Mouse (Mus musculus): ENCODE results near the gene Cops9. TPM values are rescaled to one million over a fixed set of nuclear protein-coding genes. Genes with fewer than 3 reads are reported as not detected.

The Cops9 gene
- total and polyA plus RNA-seq, 3 experiments, result 377 to 618 TPM; not detected in 1

DNA sequence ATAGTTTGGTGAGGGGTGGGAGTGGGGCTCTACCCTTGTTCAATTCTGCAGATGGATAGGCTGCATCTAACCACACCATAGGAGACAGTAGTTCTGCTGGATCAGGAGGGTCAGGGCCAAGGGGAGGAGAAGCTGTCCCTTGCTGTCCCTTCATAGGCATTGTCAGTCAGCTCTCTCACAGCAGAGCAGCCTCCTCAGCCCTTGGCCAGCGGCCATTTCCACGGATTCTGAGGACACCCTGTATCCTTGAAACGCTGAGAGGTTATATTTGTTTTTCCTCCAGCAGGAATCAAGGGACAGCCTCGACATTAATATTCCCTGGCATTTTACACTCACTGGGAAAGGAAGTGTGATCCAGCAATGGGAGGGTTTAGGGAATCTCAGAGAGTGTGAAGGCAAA is 23.4 kb downstream of the Cops9 start:
- H3K4me3 ChIP-seq (ENCODE audit: control insufficient read depth in 1 of 2, insufficient read depth in 1 of 2, low read depth in 2 of 2, low read length in 2 of 2), result no peak overlapping the region
- no peak for DNase-seq (ENCODE audit: low read depth, low spot score)
- no peak for TF ChIP-seq NRF1 (IDR thresholded peaks at IDR 0.05; ENCODE audit: insufficient read depth, low read depth, low read length, poor library complexity, severe bottlenecking)
- no peak for TF ChIP-seq MXI1 (IDR thresholded peaks at IDR 0.05; ENCODE audit: low read depth, low read length)
- no peak for TF ChIP-seq POLR2A (IDR thresholded peaks at IDR 0.05; ENCODE audit: control insufficient read depth in 1 of 2, insufficient read depth in 1 of 2, low read depth in 1 of 2, low read length in 2 of 2, poor library complexity in 1 of 2)
- no peak for TF ChIP-seq ELF1 (IDR thresholded peaks at IDR 0.05; ENCODE audit: low read depth, low read length)
- TF ChIP-seq GABPA (IDR thresholded peaks at IDR 0.05; ENCODE audit: low read depth, low read length), result no peak
- TF ChIP-seq ETS1 (IDR thresholded peaks at IDR 0.05; ENCODE audit: low read depth, low read length), result no peak
- TF ChIP-seq ZMIZ1 (IDR thresholded peaks at IDR 0.05; ENCODE audit: low read depth, low read length), result no peak
- no peak for TF ChIP-seq USF2 (IDR thresholded peaks at IDR 0.05; ENCODE audit: borderline replicate concordance in 1 of 2, insufficient read depth in 1 of 2, low read depth in 1 of 2, low read length in 2 of 2)
- TF ChIP-seq GATA1 (IDR thresholded peaks at IDR 0.05; ENCODE audit: low read depth, low read length), result no peak
- TF ChIP-seq UBTF (IDR thresholded peaks at IDR 0.05; ENCODE audit: borderline replicate concordance, insufficient read depth, low read depth, low read length), result no peak
- no peak for TF ChIP-seq ZC3H11A (IDR thresholded peaks at IDR 0.05; ENCODE audit: low read depth, low read length)
- no peak for TF ChIP-seq MAX (IDR thresholded peaks at IDR 0.05; ENCODE audit: low read length)
- no peak for TF ChIP-seq CHD2 (IDR thresholded peaks at IDR 0.05; ENCODE audit: low read length)
- TF ChIP-seq SMC3 (IDR thresholded peaks at IDR 0.05; ENCODE audit: low read depth, low read length), result no peak
- TF ChIP-seq NELFE (IDR thresholded peaks at IDR 0.05; ENCODE audit: low read depth, low read length), result no peak
- TF ChIP-seq MYC (IDR thresholded peaks at IDR 0.05; ENCODE audit: low read depth, low read length), result no peak
- TF ChIP-seq BHLHE40 (IDR thresholded peaks at IDR 0.05; ENCODE audit: borderline replicate concordance, low read depth, low read length), result no peak
- TF ChIP-seq EP300 (IDR thresholded peaks at IDR 0.05; ENCODE audit: low read depth in 1 of 2, low read length in 2 of 2), result no peak
- no peak for TF ChIP-seq RCOR1 (IDR thresholded peaks at IDR 0.05; ENCODE audit: low read depth, low read length)
- no peak overlapping the region for H3K9ac ChIP-seq (ENCODE audit: control insufficient read depth, low read depth, low read length, poor library complexity, severe bottlenecking)
- H3K4me1 ChIP-seq (ENCODE audit: control insufficient read depth in 1 of 2, insufficient read depth in 2 of 2, low read length in 2 of 2), result no peaks in the 10 kb centered on the region
- H3K36me3 ChIP-seq (ENCODE audit: control insufficient read depth in 1 of 2, insufficient read depth in 2 of 2, low read length in 2 of 2), result no peaks in the 10 kb centered on the region
- peaks cover 0 to 2% of the 10 kb centered on the region in 2 experiments; a peak in 2 of 4 replicates for H3K27me3 ChIP-seq (ENCODE audit: control insufficient read depth in 1 of 2, insufficient read depth in 2 of 2, low read length in 2 of 2)
- no peak overlapping the region for H3K27ac ChIP-seq (ENCODE audit: control insufficient read depth, low read depth, low read length)
- no peaks in the 10 kb centered on the region for H3K9me3 ChIP-seq (replicated peaks; ENCODE audit: insufficient read depth, low read length)
- no peaks in the 10 kb centered on the region for H3K79me2 ChIP-seq (ENCODE audit: control insufficient read depth, insufficient read depth, low read length, poor library complexity)

DNA sequence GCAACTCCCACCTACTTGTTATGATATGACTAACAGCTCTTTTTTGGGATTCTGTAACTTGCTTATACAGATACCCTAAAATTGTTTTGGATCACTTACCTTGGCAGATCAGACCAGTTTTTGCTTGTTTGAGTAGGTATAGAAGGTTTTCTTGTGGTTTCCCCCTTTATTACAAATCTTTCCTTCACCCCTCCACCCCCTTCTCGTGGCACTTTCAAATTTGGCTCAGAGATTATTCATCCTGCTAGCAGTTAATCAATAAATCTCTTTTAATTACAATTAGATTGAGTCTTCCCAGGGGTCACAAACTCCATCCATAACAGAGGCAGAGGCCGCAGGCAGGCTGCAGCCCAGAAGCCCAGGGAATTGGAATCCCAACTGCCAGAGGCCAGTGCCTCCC is 24.3 kb downstream of the Cops9 start, which contains the start of gene Olfr12:
Gene Olfr12, plus strand, starts transcription at position 301 of the 400 bp plus-strand sequence.
- H3K4me1 ChIP-seq (ENCODE audit: control insufficient read depth in 1 of 2, insufficient read depth in 2 of 2, low read length in 2 of 2), result no peaks in the 10 kb centered on the region
- H3K79me2 ChIP-seq (ENCODE audit: control insufficient read depth, insufficient read depth, low read length, poor library complexity), result no peaks in the 10 kb centered on the region
- no peak within 1 kb of the TSS for H3K27ac ChIP-seq (ENCODE audit: control insufficient read depth, low read depth, low read length)
- no peak for DNase-seq (ENCODE audit: low read depth, low spot score)
- no peaks in the 10 kb centered on the region for H3K36me3 ChIP-seq (ENCODE audit: control insufficient read depth in 1 of 2, insufficient read depth in 2 of 2, low read length in 2 of 2)
- no peak for TF ChIP-seq MAFK (IDR thresholded peaks at IDR 0.05; ENCODE audit: borderline replicate concordance, low read depth, low read length)
- no peak for TF ChIP-seq USF2 (IDR thresholded peaks at IDR 0.05; ENCODE audit: borderline replicate concordance in 1 of 2, insufficient read depth in 1 of 2, low read depth in 1 of 2, low read length in 2 of 2)
- TF ChIP-seq ZNF384 (IDR thresholded peaks at IDR 0.05; ENCODE audit: low read depth, low read length), result no peak
- TF ChIP-seq MEF2A (IDR thresholded peaks at IDR 0.05; ENCODE audit: extremely low read depth, insufficient replicate concordance, low read depth, low read length, poor library complexity, severe bottlenecking), result no peak
- no peak for TF ChIP-seq TAL1 (IDR thresholded peaks at IDR 0.05; ENCODE audit: low read length)
- TF ChIP-seq SMC3 (IDR thresholded peaks at IDR 0.05; ENCODE audit: low read depth, low read length), result no peak
- no peak for TF ChIP-seq MAX (IDR thresholded peaks at IDR 0.05; ENCODE audit: low read length)
- TF ChIP-seq ELF1 (IDR thresholded peaks at IDR 0.05; ENCODE audit: low read depth, low read length), result no peak
- no peak for TF ChIP-seq TBP (IDR thresholded peaks at IDR 0.05; ENCODE audit: low read depth, low read length)
- no peak for TF ChIP-seq USF1 (IDR thresholded peaks at IDR 0.05; ENCODE audit: low read depth, low read length)
- TF ChIP-seq SIN3A (IDR thresholded peaks at IDR 0.05; ENCODE audit: low read length), result no peak
- TF ChIP-seq ZKSCAN1 (IDR thresholded peaks at IDR 0.05; ENCODE audit: low read depth, low read length), result no peak
- TF ChIP-seq GATA1 (IDR thresholded peaks at IDR 0.05; ENCODE audit: low read depth, low read length), result no peak
- TF ChIP-seq RAD21 (IDR thresholded peaks at IDR 0.05; ENCODE audit: low read depth, low read length), result no peak
- no peak for TF ChIP-seq BHLHE40 (IDR thresholded peaks at IDR 0.05; ENCODE audit: borderline replicate concordance, low read depth, low read length)
- TF ChIP-seq ZMIZ1 (IDR thresholded peaks at IDR 0.05; ENCODE audit: low read depth, low read length), result no peak
- no peak within 1 kb of the TSS for H3K4me3 ChIP-seq (ENCODE audit: control insufficient read depth in 1 of 2, insufficient read depth in 1 of 2, low read depth in 2 of 2, low read length in 2 of 2)
- H3K9me3 ChIP-seq (replicated peaks; ENCODE audit: insufficient read depth, low read length), result no peaks in the 10 kb centered on the region
- no peak within 1 kb of the TSS for H3K9ac ChIP-seq (ENCODE audit: control insufficient read depth, low read depth, low read length, poor library complexity, severe bottlenecking)
- H3K27me3 ChIP-seq (ENCODE audit: control insufficient read depth in 1 of 2, insufficient read depth in 2 of 2, low read length in 2 of 2), result no peaks in the 10 kb centered on the region
